Mouse (Mus musculus) E14TG2a.4 (cell line): ENCODE results near the gene Majin.

ENCODE experiments used
- CTCF ChIP-seq: conservative IDR thresholded peaks from 2 replicates; pipeline ENCODE4 v1.5.1; 2014; ENCODE audit warnings: low read length
- NANOG ChIP-seq: IDR thresholded peaks from 2 replicates; pipeline ENCODE4 v1.6.1; 2014; ENCODE audit warnings: borderline replicate concordance, low read length, mixed read lengths
- POU5F1 ChIP-seq: IDR thresholded peaks from 2 replicates; pipeline ENCODE4 v1.6.1; 2014; ENCODE audit warnings: low read length, borderline replicate concordance

DNA sequence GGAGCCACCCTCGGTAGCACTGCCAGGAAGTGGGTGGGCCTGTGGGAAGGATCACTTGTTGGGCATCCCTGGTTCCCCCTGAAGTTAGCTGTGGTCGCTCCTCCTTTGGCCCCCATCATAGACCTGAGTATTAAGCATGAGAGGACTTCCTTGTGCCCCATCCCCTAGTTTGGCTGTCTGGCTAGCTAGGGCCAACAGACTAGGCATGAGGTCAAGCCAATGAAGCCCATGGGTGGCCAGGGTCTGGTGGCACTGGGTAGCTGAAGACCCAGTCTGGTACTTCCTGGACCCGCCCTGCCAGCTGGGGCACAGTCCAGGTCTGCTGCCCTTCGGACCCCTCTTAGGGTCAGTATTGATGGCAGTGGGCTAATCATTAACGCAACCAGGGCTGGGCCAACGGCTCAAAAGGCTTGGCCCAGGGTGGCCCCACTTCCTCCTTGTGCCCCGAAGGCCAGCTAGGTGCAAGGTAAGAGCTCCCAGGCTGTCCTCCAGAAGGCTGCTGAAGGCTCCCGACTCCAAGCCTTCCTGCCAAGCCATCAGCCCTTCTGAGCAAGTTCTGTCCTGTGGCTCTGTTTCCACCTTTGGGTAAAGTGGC lies 78.7 kb downstream of the Majin start:
- TF ChIP-seq CTCF (no peak), POU5F1 (no peak), NANOG (no peak)
